Mouse (Mus musculus) kidney, embryonic 14.5 days (tissue): Measurements from ENCODE around the gene Iqcn. TPM values are rescaled to one million over a fixed set of nuclear protein-coding genes. Genes with fewer than 3 reads are reported as not detected.

ENCODE experiments used
- ATAC-seq: fragments of 200-750 bp; cut with Nextera tagmentation; 2 replicates; pipeline ENCODE4 v1.8.0; 2017; ENCODE audit warnings: moderate number of reproducible peaks, mild to moderate bottlenecking, moderate TSS enrichment, moderate library complexity; ENCODE audit not compliant: low FRiP score, low TSS enrichment
- H3K27ac ChIP-seq: fragments of 300-500 bp; sonication (generic); 2 replicates; pipeline ENCODE4 v1.5.1; 2014; ENCODE audit warnings: low read depth, mild to moderate bottlenecking, low read length, moderate library complexity, mixed read lengths
- H3K27me3 ChIP-seq: fragments of 300-500 bp; sonication (generic); 2 replicates; pipeline ENCODE4 v1.6.1; 2014; ENCODE audit warnings: mild to moderate bottlenecking, low read length; ENCODE audit not compliant: control insufficient read depth, insufficient read depth
- H3K36me3 ChIP-seq: fragments of 300-500 bp; sonication (generic); 2 replicates; pipeline ENCODE4 v1.6.1; 2014; ENCODE audit warnings: low read length, mixed read lengths; ENCODE audit not compliant: control insufficient read depth, insufficient read depth
- H3K4me1 ChIP-seq: fragments of 300-500 bp; sonication (generic); 2 replicates; pipeline ENCODE4 v1.6.1; 2014; ENCODE audit warnings: low read length, mixed read lengths; ENCODE audit not compliant: control insufficient read depth, insufficient read depth
- H3K4me2 ChIP-seq: fragments of 300-500 bp; sonication (generic); replicated peaks from 2 replicates; pipeline ENCODE4 v1.6.1; 2014; ENCODE audit warnings: low read depth, mild to moderate bottlenecking, low read length
- H3K4me3 ChIP-seq: fragments of 300-500 bp; sonication (generic); 2 replicates; pipeline ENCODE4 v1.5.1; 2014; ENCODE audit warnings: mild to moderate bottlenecking, low read length
- H3K9ac ChIP-seq: fragments of 300-500 bp; sonication (generic); 2 replicates; pipeline ENCODE4 v1.6.1; 2014; ENCODE audit warnings: low read depth, mild to moderate bottlenecking, low read length, moderate library complexity
- H3K9me3 ChIP-seq: fragments of 300-500 bp; sonication (generic); 2 replicates; pipeline ENCODE4 v1.6.1; 2016; ENCODE audit warnings: low read length; ENCODE audit not compliant: control insufficient read depth
- WGBS: fragments of 180-500 bp; shearing (Covaris S2); extraction: QIAGEN DNeasy Blood & Tissue Kit; methylation state at CpG from one replicate; pipeline ENCODE4 v1.1.7; 2014; 5-methylcytosine and 5-hydroxymethylcytosine counted together
- polyA plus RNA-seq: library from polyadenylated mRNA; unstranded; fragments of >200 nt; fragmentation: Nextera tagmentation; extraction: Ambion mirVana; gene quantifications from 2 replicates; pipeline ENCODE4 v1.2.1, GENCODE M21; 2014

The Iqcn gene
- polyA plus RNA-seq, 1 experiment from 2014 or later, result 0.12 TPM

- no peaks in the 10 kb centered on the region for H3K27me3 ChIP-seq
These were observed 55.0 kb downstream of the Iqcn start for GRCm38 (mm10) chr8:70758308-70758615.

GRCm38 (mm10) chr8:70758616-70759561, 55.6 kb downstream of the Iqcn start:
- peaks cover 27% of the 10 kb centered on the region for H3K4me1 ChIP-seq
- H3K27me3 ChIP-seq, result no peaks in the 10 kb centered on the region
- H3K4me3 ChIP-seq, result no peak overlapping the region
- peaks cover 18% of the 10 kb centered on the region; the same call in 1 of the 2 replicates for H3K36me3 ChIP-seq
- no peak overlapping the region for H3K4me2 ChIP-seq
- H3K9me3 ChIP-seq, result no peaks in the 10 kb centered on the region
- H3K9ac ChIP-seq, result no peak overlapping the region
- no peak for ATAC-seq
- no peak overlapping the region for H3K27ac ChIP-seq
- 64% methylated on average over 19 of the region's 19 CpGs for WGBS

More at GRCm38 (mm10) chr8:70758308-70758615, 55.0 kb downstream of the Iqcn start:
- Histone ChIP-seq H3K4me1 (peaks cover 33% of the 10 kb centered on the region), H3K27ac (no peak overlapping the region), H3K9ac (no peak overlapping the region), H3K9me3 (no peaks in the 10 kb centered on the region), H3K36me3 (peaks cover 14% of the 10 kb centered on the region; the same call in 1 of the 2 replicates), H3K4me2 (no peak overlapping the region), H3K4me3 (no peak overlapping the region)
- 84% methylated on average over 7 of the region's 7 CpGs for WGBS
- ATAC-seq, result no peak

GRCm38 (mm10) chr8:70760350-70760749, 57.1 kb downstream of the Iqcn start:
- Histone ChIP-seq H3K4me3 (peak overlapping the region; percentile 75), H3K36me3 (peaks cover 24% of the 10 kb centered on the region; the same call in 1 of the 2 replicates), H3K9ac (peak overlapping the region; percentile 83), H3K4me1 (peaks cover 24% of the 10 kb centered on the region), H3K4me2 (peak overlapping the region; percentile 99), H3K9me3 (no peaks in the 10 kb centered on the region), H3K27me3 (no peaks in the 10 kb centered on the region), H3K27ac (peak overlapping the region; percentile 65; the same call in 1 of the 2 replicates)
- under 1% methylated on average over 21 of the region's 22 CpGs for WGBS
- ATAC-seq, result peak; percentile 14; the same call in 1 of the 2 replicates

- H3K4me2 ChIP-seq, result peak within 1 kb of the TSS; percentile 99
- peak; percentile 95 for ATAC-seq
- no peaks in the 10 kb centered on the region for H3K27me3 ChIP-seq
- H3K4me3 ChIP-seq, result peak within 1 kb of the TSS; percentile 75
- no peaks in the 10 kb centered on the region for H3K9me3 ChIP-seq
- under 1% methylated on average over 55 of the region's 55 CpGs for WGBS
- H3K9ac ChIP-seq, result peak within 1 kb of the TSS; percentile 83
- H3K4me1 ChIP-seq, result peaks cover 22% of the 10 kb centered on the region
- H3K36me3 ChIP-seq, result peaks cover 24% of the 10 kb centered on the region; the same call in 1 of the 2 replicates
- peak within 1 kb of the TSS; percentile 65; the same call in 1 of the 2 replicates for H3K27ac ChIP-seq
These were observed 57.6 kb downstream of the Iqcn start, which contains the start of gene Mpv17l2 for GRCm38 (mm10) chr8:70760775-70761406. Mpv17l2 (minus strand) TSS chr8:70760946.

DNA sequence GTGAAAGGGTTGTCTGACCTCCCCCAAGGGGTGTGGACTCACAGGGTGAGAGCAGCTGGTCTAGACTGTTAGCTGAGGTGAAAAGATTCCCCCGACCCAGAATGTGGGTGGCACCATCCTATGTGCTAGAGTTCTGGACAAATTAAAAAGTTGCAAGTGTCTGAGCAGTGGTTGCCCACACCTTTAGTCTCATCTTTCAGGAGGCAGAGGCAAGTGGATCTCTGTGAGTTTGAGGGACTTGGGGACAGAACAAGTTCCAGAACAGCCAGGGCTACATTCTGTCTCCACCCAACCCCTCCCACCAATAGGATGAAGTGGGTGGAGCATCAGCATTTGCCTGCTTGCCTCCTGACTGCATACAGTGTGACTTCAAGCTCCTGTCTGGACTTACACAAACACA, 58.9 kb downstream of the Iqcn start:
- WGBS, result 65% methylated on average over 1 of the region's 1 CpGs
- no peak for ATAC-seq
- no peaks in the 10 kb centered on the region for H3K9me3 ChIP-seq
- no peak overlapping the region for H3K4me2 ChIP-seq
- H3K9ac ChIP-seq, result no peak overlapping the region
- H3K4me1 ChIP-seq, result peaks cover 31% of the 10 kb centered on the region
- H3K27ac ChIP-seq, result no peak overlapping the region
- H3K4me3 ChIP-seq, result no peak overlapping the region
- no peaks in the 10 kb centered on the region for H3K27me3 ChIP-seq
- peaks cover 21% of the 10 kb centered on the region; the same call in 1 of the 2 replicates for H3K36me3 ChIP-seq

- Histone ChIP-seq H3K4me2 (no peak overlapping the region), H3K27me3 (no peaks in the 10 kb centered on the region), H3K4me3 (no peak overlapping the region), H3K9me3 (no peaks in the 10 kb centered on the region), H3K36me3 (peaks cover 18% of the 10 kb centered on the region), H3K27ac (no peak overlapping the region), H3K4me1 (peaks cover 33% of the 10 kb centered on the region), H3K9ac (no peak overlapping the region)
- no peak for ATAC-seq
- 6% methylated on average over 3 of the region's 3 CpGs for WGBS
These were observed 60.1 kb downstream of the Iqcn start for GRCm38 (mm10) chr8:70763354-70763753.

- no peak overlapping the region for H3K27ac ChIP-seq
- no peak overlapping the region for H3K4me3 ChIP-seq
- H3K9ac ChIP-seq, result no peak overlapping the region
- no peak for ATAC-seq
- peaks cover 28% of the 10 kb centered on the region for H3K4me1 ChIP-seq
- 89% methylated on average over 8 of the region's 8 CpGs for WGBS
- no peaks in the 10 kb centered on the region for H3K9me3 ChIP-seq
- peaks cover 25% of the 10 kb centered on the region for H3K36me3 ChIP-seq
- no peaks in the 10 kb centered on the region for H3K27me3 ChIP-seq
- no peak overlapping the region for H3K4me2 ChIP-seq
These were observed 60.8 kb downstream of the Iqcn start for GRCm38 (mm10) chr8:70764026-70764425.

- Histone ChIP-seq H3K4me2 (no peak overlapping the region), H3K9me3 (no peaks in the 10 kb centered on the region), H3K4me1 (peaks cover 21% of the 10 kb centered on the region), H3K36me3 (peaks cover 28% of the 10 kb centered on the region), H3K27ac (no peak overlapping the region; the same call in 1 of the 2 replicates), H3K27me3 (no peaks in the 10 kb centered on the region), H3K4me3 (no peak overlapping the region), H3K9ac (no peak overlapping the region)
- ATAC-seq, result no peak
- WGBS, result 92% methylated on average over 13 of the region's 13 CpGs
These were observed 61.4 kb downstream of the Iqcn start for GRCm38 (mm10) chr8:70764676-70765075.
